Mouse (Mus musculus) kidney, adult 9 months (tissue): Measurements from ENCODE around the gene Rnf169.

Source experiments
- DNase-seq: peaks from one replicate; pipeline ENCODE4 v3.0.0; 2022

Rnf169 gene

DNA sequence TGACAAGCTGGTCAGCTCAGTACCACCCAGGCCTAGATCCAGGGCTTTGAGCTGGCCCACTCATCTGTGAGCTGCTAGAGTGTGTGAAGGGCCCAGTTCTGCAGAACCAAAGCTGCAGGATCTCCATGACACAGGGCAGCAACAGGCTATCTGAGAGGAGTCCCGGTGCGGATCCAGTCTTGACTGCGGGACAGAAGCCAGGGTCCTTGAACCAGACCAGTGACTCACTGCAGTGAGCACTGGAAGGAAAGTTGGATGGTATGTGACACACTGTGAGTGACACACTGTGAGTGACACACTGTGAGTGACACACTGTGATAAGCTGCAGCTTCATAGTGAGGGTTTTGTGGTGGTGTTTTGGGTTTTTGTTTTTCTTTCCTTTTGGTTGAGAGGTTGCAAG lies 35.7 kb downstream of the Rnf169 start:
- DNase-seq: no peak

DNA sequence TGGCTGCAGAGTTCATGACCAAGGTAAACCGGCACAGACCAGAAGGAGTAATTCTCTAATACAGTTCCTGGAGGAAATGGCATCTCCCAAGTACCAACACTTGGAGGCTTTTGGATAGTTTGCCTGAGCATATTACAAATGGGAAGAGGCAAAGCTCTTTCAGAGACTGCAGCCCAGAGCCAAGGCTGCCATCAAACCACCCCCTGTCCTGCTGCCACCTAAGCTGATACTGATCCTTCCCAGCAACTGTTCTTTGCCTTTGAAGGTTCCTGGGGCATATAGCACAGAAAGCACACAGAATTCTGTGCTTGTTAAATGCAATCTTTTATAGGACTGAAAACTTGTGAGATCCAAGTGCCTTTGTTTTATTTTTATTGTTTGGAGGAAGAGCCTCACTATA lies 39.6 kb downstream of the Rnf169 start:
- no peak for DNase-seq

DNA sequence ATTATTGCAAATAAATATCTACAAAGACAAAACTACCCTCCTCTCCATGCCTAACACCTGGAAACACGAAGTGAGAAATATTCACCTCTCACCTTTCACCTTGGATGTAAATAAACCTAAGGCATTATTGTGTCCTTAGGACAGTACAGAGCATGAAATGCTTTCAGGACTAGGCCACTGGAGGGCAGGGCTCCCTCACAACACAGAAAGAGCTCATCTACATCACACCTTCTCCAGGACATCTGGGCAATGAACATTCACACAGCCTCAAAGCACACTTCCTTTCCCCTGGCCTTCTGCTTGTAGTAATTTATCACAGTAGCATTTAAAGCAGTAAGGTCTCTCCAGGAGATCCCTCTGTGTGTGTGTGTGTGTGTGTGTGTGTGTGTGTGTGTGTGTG lies 44.5 kb downstream of the Rnf169 start:
- peak; percentile 30 for DNase-seq

DNA sequence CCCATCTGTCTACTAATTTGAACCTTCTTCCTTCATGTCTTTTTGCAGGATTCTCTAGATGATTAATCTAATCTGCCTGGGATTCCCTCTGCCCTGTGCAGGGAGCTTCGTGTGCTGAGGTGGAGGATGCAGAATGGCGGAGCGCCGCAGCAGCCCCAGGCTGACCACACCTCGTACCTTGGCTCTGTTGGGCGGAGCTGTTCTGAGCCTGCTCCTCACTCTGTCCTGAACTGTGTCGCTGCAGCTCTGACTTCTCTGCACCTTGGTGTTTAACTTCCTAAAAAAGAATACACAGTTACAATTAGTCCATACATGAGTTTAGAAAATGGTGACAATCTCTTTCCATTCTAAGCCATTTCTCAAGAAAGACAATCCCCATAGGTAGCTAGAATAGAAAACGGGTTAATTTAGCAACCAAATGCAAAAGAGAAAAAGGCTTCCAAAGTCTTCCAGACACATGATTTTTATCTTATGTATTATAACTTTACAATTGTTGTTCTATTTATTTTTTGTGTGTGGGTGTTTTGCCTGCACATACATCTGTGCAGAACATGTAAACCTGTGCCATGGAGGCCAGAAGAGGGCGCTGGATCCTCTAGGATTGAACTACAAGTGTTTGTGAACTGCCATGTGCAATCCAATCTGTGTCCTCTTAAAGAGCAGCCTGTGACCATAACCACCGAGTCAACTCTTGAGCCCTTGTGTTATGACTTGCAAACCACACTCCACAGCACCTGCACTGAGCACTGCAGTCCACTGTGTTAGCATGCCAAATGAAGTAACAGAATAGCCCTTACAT lies 53.1 kb downstream of the Rnf169 start:
- DNase-seq: peak; percentile 84

DNA sequence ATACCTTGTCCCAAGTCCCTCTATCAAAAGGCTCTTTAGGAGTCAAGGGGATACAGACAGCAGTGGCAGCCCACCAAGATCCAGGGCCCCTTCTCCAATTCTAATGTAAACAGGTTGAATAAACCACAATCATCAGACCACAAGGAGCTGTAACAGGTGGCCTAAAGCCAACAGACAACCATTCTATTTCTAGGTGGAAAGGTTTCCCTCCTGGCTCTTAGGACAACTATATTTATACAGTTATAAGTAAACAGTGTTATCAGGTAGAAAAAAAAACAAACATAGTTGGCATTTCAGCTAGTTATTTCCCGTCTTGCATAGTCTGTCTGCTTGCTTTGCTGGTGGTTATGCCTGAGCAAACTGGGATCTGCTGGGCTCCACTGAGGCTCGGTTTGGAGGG lies 59.8 kb downstream of the Rnf169 start:
- DNase-seq: no peak

DNA sequence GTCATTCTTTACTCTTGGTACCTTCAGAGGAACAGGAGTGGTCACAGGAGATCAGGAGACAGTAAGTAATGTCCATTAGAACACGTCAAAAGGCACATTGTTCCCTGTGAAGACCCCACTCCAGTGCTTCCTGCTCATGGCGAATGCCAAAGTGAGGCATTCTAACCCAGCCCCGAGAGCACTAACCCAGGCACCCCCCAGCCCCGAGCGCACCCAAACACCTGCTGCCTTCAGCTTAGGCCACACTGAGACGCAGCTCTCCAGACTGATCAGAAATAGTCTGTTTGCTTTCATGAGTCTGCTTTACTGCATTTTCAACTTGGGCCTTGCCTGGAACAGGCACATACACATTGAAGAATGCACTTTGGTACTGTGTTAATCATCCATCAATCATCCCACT lies 60.3 kb downstream of the Rnf169 start:
- no peak for DNase-seq

DNA sequence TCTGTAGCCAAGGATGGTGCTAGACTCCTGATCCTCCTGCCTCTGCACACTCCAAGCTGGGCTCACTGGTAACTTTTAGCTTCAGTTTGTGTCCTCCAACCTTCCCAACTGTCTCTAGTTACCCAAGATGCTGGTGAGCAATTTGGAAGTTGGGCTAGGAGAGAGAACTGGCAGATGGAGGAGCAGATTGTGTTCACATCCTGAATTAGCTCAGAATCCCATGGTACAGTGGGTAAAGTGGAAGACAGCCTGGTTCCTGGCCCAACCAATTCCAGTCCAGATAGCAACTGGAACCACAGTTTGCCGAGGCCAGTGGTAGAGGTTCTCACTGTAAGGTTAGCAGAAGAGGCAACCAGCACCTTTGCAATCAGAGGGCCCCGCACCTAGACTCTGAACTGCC lies 61.1 kb downstream of the Rnf169 start:
- no peak for DNase-seq

DNA sequence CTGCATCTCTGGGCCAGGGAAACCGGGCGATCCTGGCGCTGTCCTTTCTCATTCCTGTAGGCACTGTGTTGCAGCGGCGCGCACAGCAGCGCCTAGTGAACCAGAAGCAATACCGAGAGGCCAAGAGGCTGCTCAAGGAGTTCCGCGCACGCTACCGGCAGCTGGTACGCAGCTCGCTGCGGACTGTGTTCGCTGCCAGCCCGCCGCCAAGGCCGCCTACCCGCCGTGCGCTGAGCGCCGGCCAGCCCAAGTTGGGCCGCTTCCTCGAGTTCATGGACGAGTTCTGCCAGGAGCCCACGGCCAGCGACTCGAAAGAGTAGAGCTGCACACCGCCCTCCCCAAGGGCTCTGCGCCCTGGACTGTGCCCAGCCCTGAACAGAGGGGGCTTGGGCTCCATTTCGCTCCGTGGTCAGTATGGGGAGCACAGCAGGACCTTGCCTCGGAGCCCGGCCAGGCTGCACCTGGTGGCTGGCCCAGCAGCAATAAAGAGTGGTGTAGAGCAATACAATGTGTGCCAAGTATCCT lies 62.9 kb downstream of the Rnf169 start:
- DNase-seq: peak; percentile 21

DNA sequence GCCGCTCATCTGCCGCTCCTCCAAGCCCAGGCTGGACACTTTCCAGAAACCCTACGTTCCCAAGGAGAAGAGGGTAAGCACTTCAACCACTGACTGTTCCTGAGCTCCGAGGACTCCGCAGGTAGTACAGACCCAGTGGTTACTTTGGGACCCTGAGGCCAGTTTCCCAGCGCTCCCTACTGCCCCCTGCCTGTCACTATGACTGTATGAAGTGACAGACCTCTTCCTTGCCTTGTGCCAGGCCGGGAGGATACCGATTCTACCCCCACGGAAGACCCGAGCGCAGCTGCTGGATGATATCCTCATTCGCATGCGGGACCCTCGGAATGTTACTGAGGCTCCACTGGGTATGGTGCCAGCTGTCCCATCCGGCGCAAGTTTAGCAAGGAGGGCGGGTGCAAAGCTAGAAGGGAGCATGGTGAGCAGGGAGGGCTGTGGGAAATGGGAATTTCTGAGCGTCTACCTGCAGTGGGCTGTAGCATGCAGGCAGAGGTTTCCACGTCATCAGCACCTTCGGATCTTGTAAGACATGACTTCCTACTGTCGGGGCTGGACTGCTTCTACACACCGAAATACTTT lies 63.4 kb downstream of the Rnf169 start:
- peak; percentile 30 for DNase-seq

DNA sequence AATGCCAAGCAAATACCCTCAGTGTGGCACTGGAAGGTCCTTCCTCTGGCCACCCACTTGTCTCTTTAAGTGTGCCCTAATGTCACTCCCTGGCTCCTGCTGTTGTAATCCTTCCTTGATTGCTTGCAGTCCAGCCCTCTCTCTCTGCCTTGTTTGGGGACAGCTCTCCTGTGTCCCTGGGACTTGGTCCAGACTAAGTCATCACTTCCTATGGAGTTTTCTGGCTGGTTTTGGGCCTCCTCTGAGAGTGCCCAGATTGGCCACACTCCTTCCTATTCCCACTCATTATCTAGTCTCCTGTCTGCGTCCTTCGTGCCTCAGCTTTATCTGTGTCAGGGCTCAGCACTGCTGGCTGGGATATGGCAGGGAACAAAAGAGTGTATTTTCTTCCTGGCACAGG lies 64.7 kb downstream of the Rnf169 start:
- no peak for DNase-seq

DNA sequence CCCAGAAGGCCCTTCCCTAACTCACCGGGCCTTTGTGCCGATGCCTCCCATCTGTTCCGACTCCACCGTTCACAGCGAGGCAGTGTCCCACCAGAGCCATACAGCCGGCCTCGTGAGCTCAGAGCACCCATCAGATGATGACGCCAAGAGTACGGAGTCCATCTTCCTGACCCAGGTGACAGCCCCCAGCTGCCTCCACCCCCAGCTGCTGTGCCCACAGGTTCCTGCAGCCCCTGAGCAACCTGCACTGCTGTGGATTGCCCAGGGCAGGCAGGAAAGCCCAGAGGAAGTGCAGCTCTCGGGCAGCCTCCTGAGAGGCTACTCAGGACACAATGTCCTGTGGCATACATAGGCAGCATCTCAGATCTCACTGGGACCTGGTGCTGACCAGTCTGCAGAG lies 65.9 kb downstream of the Rnf169 start:
- no peak for DNase-seq

DNA sequence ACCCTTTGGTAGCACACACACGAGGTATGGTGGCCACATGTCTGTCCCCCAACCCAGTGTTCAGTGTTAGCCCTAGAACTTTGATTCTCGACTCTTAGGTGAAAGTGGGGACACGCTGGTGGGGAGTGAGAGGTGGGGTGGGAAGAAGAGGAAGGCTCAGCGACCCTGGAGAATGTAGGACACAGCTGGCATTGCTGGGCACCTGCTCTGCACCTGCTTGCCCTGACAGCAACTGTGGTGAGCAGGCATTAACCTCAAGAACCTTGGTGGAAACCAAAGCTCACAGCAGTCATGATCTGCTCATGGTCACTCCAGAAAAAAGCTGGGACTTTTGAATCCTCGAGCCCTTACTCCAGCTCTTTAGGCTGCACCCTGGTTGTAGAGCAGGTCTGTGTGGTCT lies 69.2 kb downstream of the Rnf169 start:
- DNase-seq: no peak

DNA sequence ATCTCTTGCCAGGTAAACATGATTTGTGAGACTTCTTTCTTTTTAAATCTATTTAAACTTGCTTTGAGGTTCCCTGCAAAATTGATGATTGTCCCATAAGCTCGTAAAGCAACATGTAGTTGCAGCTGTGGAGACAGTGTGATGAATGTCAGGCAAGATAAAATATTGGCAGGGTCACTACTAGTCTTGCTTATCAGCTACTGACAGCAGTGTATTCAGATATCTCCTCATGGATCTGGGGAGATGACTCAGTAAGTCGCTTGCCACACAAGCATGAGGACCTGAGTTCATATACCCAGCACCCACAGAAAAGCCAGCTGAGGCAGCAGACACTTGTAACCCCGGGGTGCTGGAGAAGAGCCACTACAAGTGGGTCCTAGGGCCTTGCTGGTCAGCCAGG lies 72.8 kb downstream of the Rnf169 start:
- no peak for DNase-seq

DNA sequence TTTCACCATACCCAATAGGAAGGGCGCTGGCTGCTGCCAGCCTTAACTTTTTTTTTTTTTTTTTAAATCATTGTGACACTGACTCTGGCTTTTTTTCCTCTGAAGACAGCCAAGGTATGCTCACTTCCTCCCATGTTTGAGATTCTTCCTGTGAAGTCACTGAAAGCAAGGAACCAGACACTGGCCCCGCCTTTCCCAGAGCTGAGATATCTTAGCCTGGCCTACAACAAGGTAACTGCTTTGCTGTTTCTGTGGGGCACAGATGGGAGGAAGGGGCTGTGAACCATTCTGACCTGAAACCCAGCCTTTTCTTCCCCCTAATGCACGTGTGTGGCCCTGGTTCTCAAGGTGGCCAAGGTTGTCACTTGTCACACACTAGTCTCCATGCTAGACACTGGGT lies 73.9 kb downstream of the Rnf169 start:
- no peak for DNase-seq

DNA sequence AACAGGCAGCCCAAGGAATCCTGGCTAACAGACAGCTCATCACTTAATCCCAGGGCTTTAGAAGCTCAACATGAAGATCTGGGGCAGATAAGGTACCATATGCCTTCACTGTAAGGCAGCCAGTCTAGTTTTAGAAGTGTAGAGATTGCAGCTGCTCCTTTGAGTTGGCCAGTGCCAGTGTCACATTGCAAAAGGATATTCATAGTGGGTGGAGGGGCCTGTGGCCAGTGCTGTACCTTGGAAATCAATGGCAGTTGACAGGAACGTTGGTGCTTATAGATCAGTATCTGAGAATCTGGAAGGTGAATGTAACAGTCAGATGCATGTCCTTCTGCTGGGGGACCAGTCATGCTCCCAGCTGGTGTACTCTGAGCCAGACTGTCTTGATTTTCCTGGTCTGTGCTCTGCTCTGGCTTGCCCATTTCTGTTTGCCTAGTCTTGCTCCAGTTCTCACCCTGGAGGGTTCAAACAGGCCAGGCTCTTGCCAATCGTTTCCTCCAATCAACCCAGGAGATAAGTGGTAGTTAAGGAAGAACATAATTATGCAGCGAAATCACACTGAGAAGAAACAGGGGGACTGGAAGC lies 75.7 kb downstream of the Rnf169 start:
- no peak for DNase-seq

DNA sequence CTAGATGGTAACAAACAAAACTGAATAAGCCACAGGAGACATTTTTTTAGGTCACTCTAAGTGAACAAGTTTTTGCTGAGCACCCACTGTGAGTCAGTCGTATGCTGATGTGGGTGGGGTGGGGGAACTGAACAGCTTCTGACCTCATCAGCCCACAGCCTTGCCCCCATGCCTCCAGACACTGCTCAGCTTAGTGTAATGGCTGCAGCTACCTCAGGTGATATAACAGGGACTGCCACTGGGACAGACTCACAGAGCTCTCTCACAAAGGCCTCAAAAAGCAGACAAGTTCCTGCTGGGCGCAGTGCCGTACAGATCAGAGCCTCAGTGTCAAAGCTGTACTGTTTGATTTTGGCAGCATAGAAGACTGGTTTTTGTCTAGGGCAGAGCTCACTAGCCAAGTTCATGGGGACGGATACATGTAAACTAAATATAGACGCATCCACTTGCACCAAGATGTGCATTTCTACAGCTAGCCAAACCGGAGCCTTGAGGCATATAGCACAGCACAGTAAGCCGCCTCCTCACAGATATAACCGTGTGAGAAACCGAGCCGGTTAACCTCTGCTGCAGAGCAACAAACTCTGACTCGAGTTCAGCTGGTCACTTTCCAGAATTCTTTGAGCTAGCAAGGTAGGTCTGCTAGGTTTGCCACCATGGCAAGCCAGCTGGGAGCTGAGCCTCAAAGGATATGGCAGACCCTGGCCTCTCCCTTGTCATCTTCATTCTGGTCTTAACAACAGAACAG lies 77.2 kb downstream of the Rnf169 start:
- no peak for DNase-seq

DNA sequence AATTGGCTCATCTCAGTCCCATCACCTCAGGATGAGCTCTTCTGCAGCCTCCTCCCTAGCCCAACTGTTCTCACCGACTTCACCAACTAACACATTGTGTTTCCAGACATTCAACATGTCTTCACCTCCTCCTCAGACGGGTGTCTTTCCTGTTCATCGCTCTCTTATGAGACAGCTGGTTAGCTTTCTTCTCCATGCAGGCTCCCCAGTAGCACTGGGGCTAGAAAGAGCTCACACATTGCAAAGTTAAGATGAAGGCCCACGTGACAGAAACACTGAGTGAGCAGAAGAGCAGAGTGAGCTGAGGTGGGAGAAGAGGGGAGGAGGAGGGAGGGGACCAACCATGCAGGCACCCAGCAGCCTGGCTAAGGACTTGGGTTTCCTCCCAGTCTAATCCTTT lies 78.0 kb downstream of the Rnf169 start:
- DNase-seq: no peak

DNA sequence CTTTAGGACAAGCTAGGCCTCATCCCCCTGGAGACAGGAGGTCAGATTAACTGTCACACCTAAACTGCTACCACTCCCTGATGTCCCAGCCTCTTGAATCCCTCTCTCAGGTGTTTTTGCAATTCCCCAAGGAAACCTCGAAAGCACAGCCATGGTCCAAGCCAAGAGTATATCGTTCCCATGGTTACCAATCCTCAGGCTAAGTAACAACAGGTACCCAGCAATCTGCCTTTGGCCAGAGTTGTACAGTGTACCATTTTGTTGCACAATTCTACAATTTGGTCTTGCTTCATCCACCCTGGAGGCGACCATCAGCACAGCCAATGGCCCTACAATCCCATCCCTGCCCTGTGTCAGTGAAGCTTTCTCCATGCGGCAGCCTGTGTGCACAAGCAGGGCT lies 83.3 kb downstream of the Rnf169 start:
- DNase-seq: no peak

DNA sequence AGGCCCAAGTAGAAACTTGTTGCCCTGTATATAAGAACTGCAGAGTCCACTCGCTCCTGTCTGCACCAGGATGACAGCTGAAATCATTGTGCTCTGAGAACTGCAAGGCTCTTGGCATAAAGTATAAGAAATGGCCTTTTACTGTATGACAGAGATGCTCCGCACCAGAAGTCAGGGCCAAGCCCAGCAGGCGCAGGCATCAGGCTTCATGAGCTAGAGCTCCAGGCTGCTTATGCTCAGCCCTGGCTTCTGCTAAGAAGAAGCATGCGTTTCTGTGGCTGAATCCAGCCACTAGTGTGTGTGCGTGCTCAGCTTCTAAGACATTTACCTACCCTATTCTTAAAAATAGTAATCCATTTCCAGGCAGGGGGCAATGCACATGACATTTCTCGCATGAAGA lies 85.8 kb downstream of the Rnf169 start:
- DNase-seq: no peak

DNA sequence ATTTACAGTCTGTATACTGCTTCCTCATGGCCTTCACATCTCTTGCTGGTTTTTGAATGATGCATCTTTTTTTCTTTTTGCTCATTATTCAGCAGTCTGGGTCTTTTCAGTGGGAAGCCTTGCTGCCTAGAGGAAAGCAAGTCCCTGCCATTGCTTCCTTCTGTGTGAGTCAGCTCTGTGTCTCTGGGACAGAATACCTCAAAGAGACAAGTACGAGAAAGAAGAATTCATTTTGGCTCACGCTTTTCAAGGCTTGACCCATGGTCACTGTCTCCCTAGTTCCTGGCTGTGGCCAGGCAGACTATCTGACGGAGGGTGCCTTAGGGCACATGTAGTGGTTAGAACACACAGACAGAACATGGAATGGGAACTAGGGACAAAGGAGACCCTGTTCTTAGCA lies 86.3 kb downstream of the Rnf169 start:
- DNase-seq: no peak

DNA sequence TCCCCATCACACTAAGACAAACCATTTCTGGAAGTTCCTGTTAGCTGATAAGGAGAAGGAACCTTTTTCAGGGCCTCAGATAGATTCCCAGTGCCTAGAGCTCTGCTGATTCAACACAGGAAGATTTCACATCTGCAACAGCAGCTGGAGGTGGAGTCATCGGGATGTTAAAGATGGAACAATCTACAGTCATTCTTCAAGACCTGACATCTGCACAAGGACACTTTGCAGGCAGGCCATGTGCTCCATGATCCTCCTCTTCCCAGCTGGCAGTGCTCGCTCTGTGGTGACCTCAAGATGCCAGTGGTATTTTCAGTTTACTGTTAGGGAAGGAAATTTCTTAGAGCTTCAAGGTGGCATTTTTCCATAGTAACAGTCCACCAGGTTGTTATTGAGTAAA lies 87.9 kb downstream of the Rnf169 start:
- DNase-seq: no peak

DNA sequence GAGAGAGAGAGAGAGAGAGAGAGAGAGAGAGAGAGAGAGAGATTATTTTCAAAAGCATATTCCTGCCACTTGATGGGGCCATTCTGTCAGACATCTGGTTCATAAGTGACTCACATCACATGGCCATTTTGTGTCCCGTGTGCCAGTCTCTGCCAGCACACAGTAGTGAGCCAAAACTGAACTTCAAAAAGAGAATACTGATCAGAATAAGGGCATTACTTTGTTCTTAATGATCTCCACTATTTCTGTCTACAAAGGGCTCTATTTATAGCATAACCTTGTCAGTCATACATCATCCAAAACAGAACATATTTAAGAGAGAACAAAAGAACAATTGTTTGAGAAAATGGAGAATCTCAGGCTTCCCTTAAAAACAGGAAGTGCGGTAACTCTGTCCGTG lies 88.8 kb downstream of the Rnf169 start:
- DNase-seq: no peak

DNA sequence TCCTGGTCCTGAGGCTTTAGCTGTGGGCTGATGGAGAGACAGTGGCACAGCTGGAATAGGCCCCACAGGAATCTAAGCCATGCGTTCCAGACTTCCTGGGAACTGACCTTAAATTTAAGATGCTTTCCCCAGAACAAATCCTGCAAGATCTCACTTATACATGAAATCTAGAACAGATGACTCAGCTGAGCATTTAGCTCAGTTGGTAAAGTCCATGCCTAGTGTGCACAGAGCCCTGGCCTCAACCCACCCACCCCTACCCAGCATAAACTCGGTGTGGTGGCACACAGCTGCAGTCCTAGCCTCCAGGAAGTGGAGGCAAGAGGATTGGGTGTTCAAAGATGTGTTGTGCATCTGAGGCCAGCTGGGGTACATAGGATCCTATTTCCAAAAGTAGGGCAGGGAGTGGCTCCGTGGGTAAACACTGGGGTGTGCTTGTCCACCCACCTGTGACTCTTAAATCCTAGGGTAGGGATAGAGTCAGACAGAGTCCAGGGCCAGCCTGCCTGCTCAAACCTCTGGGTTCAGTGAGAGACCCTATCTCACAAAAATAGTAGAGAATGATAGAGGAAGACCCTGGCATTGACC lies 90.0 kb downstream of the Rnf169 start:
- DNase-seq: no peak
